Mouse (Mus musculus) cerebellum, adult 9-11 months (tissue): ENCODE results near the gene Reps1.
"Not testable (repeated sequence)": the region's sequence is repeated elsewhere in the genome, so short reads cannot be mapped to it uniquely, and the experiment has no call there.

Experiments
- DNase-seq: peaks from one replicate; pipeline ENCODE4 v3.0.0; 2022

Gene Reps1

DNA sequence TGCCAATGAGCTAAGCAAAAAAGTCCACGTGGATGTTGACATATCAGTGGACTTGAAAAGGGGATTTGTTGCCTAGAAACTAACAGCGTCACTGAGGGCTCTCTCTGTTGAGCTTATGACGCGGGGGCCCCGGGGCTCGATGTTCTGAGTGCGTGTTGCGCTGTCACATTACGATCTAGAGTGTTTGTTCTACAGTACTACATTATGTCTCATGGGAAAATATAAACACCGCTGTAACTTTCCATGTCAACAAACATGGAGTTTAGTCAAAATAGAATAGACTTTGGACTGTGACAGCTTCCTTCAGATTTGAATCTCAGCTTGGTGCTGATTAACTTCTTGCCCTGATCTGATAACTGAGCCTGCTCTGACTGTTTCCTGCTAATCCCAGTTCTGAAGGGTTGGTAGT is 10.4 kb downstream of the Reps1 start:
- DNase-seq: no peak

DNA sequence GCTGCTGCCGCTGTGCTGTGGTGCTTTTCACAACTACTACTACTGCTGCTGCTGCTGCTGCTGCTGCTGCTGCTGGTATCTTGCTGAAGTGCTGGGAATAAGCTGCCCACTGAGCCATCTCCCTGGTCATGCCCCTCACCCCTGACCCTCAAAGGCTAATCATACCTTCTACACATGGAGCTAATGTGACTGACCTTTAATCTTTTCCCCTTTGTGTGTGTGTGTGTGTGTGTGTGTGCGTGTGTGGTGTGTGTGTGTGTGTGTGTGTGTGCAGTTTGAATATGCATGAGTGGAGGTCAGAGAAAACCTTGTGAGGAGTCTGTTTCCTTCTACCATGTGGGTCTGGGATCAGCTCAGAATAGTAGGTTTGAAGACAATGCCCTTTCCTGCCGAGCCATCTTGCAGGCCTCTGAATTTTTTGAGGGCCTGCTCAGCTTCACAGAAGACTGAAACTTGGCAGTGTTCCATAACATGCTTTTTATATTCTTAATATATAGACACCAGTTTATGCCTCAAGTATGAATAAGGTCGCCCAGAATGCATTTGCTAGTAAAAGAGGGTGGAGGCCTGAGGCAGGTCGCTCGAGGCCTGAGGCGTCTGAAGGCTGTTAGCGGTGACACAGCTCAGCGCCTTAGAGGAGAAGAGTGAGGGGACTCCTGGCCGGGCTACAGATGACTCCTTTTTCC is 12.2 kb downstream of the Reps1 start:
- DNase-seq: no peak

DNA sequence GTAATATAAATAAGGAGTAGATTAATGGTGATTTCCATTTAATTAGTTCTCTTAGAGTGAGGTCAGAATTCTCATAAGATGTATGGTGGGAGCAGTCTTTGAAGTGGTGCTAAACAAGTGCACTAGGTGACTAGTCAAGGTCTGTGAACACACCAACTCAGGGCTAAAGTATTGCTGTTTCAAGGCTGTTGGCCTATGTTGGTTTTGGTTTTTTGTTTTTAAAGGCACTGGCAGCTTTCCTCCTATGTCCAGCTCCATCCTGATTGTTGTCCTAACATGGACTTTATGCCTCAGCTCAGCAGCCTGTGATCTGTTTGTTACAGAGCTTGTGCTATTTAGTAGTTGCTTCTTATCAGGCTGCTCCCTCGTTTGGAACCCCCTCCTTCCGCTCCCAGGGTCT is 13.2 kb downstream of the Reps1 start:
- no peak for DNase-seq

DNA sequence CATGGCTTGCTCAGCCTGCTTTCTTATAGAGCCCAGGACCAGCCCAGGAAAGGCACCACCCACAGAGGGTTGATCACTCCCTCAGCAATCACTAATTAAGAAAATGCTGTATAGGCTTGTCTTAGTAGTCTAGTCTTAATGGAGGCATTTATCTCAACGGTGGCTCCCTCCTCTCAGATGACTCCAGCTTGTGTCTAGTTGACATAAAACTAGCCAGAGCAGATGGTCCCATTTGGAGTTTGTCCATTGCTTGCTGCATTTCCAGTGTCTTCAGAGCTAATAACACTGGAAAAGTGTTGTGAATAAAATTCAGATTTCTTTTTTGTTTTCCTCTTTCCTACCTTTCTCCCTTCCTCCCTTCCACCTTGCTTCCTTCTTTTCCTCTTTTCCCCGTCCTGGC is 13.9 kb downstream of the Reps1 start:
- peak; percentile 53 for DNase-seq

DNA sequence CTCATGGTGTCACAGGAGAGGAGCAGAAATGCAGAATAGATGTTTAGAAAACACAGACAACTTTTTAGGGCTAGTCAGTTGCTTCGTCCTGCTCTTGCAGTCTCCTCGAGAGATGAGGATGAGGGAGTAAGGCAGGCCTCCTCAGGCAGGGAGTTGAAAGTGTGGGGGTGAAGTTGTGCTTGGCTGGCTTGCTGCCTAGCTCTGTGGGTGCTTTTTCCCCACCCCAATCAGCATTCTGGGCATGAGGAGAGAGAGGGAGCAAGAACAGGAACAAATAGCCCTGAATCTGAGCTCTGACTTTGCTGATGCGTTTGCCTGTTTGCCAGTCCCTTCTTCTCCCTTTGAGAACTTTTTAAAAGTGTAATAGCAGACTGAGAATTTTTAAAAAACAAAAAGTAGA is 14.5 kb downstream of the Reps1 start:
- peak; percentile 47 for DNase-seq

DNA sequence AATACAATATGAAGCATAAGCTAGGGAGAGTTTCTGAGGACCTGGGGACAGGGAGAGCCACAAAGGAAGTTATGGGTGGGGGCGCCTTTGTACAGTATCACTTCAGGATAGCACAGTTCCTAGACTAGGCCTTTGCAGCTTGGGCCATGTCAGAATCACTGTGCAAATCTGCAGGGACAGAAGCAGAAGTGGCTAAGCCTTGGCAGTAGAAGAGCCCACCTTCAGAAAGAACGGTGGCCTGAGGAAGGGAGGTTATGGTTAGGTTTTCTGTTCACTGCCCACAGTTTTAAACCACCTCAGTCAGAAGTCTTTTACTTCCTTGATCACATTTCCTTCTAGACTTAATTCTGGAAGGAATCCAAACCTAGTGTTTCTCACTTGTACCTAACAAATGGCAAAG is 15.0 kb downstream of the Reps1 start:
- no peak for DNase-seq

DNA sequence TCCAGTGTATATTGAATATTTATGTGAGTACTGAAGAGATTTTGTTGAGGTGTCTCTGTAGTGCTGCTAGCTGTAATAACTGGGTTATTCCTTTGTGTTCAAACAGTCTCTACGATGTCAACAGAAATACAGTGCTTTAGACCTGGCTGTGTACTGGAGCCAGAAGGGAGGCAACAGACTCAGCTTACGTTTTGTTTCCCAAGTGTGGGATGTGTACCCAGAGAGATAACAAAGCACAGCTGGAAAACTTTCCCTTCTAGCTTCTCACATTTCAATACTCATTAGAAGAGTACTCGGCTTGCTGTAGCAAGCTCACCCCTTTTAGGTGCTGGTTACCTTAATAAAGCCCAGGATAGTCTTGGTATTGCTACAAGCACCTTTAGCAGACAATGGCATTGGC is 17.2 kb downstream of the Reps1 start:
- DNase-seq: no peak

DNA sequence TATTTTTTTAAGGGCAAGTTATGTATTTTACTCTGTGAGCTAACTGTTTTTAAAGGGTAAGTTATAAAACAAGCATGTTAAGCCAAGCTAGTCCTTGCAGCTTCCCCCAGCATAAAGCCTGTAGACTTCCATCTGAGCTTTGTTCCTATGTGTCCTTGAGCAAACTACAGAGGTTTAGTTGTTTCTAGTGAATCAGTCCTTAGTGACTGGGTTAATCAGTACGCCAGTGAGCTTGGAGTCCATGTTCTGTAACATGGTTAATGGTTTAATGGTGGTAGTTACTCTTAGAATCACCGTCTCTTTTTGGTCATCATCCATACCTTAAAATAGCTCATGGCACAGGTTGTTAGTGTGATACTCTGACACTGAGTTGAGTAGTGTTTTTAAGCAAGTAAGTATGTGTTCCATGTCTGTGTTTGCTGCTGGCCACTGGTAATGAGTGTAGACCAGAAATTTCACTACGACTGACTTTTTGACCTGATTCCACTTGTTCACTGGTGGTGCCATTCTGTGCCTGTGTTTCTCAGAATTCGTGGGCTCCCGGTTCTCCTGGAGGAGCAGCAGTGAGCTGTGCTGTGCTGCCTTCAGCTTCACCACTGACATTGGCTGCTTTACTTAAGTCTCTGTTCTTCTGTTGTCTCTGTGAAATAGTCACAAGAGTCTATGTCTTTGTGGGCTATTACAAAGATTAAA is 18.9 kb downstream of the Reps1 start:
- no peak for DNase-seq

DNA sequence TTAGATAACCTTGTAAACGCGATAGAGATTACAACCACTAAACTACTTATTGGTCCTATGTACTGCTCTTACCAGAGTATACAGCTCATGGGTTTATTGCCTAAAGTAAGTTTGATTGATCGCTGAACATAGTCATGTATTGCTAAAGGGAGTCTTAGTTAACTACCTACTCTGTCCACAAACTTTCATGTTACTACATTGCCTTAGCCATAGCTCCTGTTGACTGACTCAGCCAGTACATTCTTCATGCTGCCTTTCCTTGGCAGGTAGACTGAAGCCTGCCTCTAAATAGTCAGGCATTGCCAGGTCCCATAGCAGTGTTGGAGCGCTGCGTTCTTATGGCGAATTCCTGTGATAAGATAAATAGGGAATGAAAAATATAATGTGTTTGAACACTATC is 20.2 kb downstream of the Reps1 start:
- no peak for DNase-seq

DNA sequence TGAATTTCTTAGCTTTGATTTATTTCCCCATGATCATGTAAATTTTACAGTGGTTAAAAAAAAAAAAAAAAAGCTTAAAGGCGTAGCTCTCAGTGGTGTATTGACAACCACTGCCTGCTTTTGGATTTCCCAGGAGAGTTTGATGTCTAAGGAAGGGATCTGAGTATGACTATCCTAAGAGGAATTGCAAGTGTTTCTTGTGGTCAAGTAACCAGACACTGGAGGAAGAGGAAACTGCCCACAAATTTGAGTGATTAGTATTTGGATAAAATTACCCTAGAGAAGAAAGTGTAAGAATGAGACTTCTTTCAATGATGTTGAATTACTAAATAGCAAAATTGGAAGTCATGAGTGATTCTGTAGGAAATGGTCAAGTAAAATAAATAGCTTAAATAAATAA is 25.9 kb downstream of the Reps1 start:
- no peak for DNase-seq

DNA sequence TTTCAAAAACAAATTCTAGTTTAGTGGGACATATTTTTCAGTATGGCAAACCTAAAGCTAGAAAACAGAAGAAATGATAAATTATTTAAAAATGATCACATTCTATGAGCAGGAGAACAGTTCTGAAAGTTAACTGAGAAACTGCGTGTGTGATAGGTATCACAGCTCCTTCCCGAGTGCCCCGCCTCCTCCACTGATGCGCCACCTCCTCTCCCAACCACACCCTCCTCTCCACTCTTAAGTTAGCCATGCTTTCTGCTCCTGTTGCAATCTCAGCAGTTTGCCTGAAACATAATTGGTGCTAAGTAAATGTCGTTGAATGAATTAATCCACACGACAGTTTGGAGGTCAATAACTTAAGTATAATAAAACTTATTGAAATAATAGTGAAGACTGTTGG is 27.1 kb downstream of the Reps1 start:
- no peak for DNase-seq

DNA sequence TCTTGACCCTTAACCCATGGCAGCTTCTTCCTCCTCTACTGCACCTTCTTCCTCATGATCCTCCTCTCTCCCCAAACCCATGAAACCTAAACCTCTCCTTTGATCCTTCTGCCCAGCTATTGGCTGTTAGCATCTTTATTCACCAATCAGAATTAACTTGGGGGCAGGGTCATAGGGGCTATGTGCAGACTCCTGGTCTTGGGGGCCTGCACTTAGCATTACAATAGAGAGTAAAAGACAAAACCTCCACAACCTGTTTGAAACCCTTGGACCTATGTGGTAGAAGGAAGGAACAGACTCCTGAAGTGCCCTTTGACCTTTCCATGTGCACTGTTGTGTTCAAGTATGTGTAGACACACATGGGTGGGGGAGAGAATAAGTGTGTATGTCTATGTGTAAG is 35.0 kb downstream of the Reps1 start:
- no peak for DNase-seq

DNA sequence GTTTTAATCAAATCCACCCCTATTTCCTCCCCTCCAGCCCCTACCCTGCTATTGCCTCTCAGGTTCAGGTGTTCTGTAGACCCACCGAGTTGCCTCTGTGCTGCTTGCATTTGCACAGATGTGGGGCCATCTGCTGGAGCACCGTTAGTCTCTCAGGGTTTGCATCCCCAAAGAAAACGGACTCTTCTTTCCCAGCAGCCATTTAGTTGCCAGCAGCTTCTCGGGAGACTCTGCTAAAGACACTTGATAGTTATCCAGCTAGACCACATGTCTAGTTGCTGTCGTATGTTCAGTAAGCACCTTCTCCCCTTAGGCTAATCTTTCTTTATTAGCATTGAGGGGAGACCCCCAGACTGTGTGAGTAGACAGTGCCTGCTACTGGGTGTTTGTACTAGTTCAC is 46.5 kb downstream of the Reps1 start:
- DNase-seq: no peak

DNA sequence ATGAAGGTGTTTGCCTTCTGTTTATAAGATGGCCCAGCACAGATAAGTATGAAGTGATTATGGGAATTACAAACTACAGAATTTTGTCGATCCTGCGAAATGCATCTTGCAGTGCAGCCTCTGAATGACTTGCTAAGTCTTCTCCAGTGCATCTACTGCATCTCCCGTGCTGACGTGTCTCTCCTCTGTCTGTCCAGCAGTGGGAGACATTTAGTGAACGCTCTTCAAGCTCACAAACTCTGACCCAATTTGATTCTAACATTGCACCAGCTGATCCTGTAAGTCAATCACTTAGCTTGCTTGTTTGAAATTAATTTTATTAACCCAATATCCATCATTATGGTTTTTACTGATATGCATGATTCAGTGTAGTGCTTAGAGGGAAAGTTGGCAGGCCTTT is 51.8 kb downstream of the Reps1 start:
- no peak for DNase-seq

DNA sequence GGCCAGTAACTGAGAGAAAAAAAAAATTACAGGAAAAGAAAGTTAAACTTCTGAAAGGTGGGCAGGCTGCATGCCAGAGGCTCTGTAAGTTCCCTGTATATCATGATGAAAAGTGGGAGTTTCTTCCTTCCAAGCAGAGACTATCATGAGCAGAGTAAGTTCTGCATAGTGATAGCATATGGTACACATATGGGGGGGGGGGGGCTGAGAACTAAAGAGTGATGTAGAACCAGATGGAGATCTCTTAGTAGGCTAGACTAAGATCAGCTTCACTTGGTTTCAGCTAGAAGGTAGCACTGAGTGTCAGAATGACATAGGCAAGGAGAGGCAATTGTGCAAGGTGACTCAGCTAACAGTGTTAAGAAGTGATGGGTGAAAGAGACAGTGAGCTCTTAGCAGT is 55.3 kb downstream of the Reps1 start:
- DNase-seq: no peak

DNA sequence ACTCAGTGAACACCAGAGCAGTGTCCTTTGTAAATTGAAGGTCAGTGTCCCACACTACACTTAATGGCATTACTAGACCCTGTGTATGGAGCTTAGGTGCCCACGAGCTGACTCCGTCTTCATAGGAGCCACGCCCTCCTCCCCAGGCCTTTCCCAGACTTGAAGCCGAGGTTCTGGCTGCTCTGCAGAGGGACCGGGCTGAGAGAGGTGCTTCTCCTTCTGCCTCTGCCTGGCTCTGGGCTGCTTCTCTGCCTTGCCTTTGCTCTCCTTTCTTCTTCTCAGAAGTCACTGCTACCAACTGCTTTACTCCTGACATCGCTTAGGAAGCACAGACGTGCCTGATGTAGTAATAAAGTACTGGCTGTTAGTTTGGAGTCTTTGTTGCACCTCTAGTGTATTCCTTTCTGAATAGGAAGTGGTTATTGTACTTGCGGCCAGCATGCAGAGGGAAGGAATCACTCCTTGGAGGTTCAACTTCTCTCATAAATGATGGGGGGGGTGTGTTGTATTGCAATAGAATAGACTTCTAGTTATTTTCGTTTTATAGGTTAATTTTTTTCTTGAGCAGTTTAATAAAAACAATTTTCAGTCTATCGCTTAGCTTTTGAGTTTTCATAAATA is 57.9 kb downstream of the Reps1 start:
- no peak for DNase-seq

DNA sequence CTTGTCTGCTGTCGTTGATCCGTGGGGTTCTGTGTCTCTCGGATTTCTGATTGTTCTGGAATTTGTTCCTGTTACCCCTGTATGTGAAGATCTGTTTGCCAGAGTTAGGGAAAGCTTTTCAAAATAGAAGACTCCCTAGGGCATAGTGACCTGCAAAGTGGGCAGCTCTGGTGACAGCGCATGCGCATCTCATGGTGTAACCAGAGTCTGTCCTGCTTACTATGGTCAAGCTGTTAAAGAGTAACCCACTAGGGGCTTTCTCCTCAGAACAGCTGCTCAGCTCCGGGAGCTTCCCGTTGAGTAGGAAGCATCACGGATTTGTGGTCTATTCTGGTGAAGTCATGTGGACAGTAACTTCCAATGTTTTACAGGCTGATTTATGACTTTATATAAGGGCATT is 62.7 kb downstream of the Reps1 start:
- no peak for DNase-seq

DNA sequence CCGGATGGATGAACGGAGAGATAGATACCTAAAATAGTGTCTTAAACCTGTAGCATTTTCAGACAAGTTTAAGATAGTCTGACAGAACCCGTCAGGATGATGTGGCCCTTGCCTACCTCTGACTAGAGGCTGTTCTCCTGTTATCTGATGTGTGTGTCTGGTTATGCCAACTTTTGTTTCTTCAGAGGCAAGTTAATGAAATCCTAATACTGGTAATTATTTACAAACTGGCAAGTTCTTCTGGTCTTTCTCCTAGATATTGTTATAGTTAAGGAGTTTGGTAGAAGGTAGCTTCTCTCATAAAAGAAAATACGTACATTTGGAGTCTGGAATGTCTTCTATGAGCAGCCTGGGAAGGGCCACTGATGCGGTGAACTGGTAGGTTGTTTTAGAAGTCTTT is 74.6 kb downstream of the Reps1 start:
- DNase-seq: no peak

DNA sequence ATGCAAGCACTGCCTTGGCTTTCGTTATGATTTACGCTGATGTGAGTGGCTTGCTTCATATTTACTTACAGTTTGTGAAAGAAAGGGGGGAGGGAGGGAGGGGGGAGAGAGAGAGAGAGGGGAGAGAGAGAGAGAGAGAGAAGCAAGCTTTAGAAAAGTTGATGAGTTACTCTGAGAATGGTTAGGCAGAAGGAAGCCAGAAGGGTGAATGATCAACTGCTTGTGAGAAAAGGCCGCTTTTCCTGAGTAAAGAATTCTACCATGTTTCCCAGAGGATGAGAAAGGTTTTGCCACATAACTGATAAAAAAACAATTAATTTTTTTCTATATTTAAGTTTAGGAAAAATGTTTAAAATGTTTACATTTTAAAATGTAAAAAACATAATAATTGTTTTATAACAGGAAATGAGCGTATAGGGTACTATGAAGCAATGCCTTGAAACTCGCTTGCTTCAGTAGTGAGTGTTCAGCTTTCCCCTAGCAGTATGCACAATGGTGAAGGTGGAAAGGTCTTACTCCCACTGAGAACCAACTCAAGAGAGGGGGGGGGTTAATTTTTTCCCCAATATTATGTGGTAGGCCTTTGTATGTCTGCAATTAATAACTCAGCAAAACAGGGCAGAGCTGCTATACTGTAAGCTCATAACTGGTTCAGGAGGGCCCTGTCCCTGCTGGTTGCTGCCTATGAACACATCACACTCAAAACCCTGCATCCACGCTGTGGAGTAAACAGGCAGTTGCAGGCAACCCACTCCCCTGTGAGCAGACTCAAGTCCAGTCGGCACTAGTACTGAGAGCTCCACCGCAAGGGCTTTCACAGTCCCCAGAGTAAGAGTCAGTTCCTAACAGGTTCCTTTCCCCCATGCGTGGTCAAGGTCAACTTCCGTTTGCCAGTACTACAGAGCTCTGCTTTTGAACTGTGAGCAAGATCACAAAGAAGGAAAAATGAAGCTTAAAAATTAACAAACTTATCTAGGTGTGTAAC is 76.3 kb downstream of the Reps1 start:
- DNase-seq: no peak

DNA sequence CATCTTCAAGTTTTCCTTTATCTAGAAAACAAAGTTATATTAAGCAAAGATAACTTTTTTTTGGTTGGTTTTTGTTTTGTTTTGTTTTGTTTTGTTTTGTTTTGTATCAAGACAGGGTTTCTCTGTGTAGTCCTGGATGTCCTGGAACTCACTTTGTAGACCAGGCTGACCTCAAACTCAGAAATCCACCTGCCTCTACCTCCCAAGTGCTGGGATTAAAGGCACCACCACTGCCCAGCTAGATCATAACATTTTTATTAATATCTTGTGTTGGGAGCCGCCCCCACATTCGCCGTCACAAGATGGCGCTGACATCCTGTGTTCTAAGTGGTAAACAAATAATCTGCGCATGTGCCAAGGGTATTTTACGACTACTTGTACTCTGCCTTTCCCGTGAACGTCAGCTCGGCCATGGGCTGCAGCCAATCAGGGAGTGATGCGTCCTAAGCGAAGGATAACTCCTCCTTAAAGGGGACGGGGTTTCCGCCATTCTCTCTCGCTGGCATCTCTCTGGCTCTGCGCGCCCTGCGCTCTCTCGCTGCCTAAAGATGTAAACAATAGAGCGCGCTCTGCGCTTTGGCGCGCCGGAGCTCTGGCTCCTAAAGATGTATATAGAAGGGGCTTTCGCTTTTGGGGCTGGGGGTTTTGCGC is 83.3 kb downstream of the Reps1 start:
- not testable (repeated sequence) for DNase-seq

DNA sequence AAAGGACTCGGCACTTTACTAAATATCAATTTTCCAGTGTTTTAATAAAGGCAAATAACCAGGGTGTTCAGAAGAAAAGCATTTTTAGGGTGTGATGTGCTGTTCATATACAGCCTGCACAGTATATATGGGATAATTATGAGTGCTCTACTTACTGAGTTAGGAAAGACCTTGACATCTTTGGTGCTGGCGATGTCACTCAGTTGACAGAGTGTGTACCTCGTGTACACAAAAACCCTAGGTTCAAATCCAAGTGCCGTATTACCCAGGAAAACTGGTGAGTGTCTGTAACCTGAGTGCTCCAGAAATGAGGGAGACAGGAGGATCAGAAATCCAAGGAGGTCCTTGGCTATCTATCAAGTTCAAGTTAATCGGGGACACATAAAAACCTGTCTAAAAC is 84.0 kb downstream of the Reps1 start:
- DNase-seq: no peak

DNA sequence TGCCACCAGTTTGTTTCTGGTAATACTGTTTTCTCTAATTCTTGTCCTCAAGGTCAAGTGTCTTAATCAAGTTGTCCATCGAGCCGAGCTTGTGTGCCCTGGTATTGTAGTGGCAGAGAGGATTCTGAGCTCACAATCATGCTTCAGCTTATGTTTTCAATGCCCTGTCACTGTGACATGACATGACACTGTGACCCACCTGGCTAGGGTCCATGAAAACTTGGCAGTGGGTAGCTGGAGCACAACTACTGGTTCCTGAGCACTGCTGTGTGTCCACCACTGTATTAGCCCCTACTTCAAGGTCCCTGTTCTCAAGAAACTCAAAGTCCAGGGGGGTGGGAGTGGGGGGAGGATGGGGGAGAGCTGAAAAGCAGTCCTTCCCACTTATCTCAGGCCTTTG is 85.7 kb downstream of the Reps1 start:
- DNase-seq: no peak

DNA sequence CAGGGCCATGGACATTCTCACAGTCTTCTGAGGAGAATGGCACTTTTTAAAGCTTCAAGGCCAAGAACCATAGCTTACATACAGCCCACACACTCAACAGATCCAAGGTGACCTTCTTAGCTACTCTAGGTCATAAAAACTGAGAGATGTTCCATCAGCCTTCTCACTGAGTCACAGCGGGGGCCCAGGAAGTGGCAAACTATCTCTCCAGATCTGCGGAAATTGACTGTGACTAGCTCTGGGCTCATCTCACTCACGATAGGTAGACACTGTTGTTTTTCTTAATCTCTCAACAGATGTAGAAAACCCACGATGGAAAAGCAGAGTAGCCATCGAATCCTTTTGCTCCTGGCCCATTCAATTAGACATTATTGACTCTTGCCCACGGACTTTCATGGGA is 86.6 kb downstream of the Reps1 start:
- no peak for DNase-seq
